Mouse (Mus musculus) midbrain, embryonic 15.5 days (tissue): ENCODE results near the gene Fscn1. TPM values are rescaled to one million over a fixed set of nuclear protein-coding genes. Genes with fewer than 3 reads are reported as not detected.

ENCODE experiments used
- ATAC-seq: fragments of 200-750 bp; cut with Nextera tagmentation; replicated peaks from 2 replicates; pipeline ENCODE4 v1.8.0; 2017; ENCODE audit warnings: moderate TSS enrichment
- H3K27ac ChIP-seq: fragments of 300-500 bp; sonication (generic); 2 replicates; pipeline ENCODE4 v1.5.1; 2015; ENCODE audit warnings: mild to moderate bottlenecking, inconsistent platforms
- H3K27me3 ChIP-seq: fragments of 300-500 bp; sonication (generic); replicated peaks from 2 replicates; pipeline ENCODE4 v1.6.1; 2015; ENCODE audit warnings: inconsistent platforms
- H3K36me3 ChIP-seq: fragments of 300-500 bp; sonication (generic); replicated peaks from 2 replicates; pipeline ENCODE4 v1.6.1; 2015; ENCODE audit warnings: inconsistent platforms
- H3K4me1 ChIP-seq: fragments of 300-500 bp; sonication (generic); 2 replicates; pipeline ENCODE4 v1.6.1; 2015; ENCODE audit warnings: inconsistent platforms
- H3K4me2 ChIP-seq: fragments of 300-500 bp; sonication (generic); 2 replicates; pipeline ENCODE4 v1.6.1; 2015; ENCODE audit warnings: inconsistent platforms, mild to moderate bottlenecking, moderate library complexity
- H3K4me3 ChIP-seq: fragments of 300-500 bp; sonication (generic); 2 replicates; pipeline ENCODE4 v1.5.1; 2015; ENCODE audit warnings: mild to moderate bottlenecking, inconsistent platforms
- H3K9ac ChIP-seq: fragments of 300-500 bp; sonication (generic); 2 replicates; pipeline ENCODE4 v1.6.1; 2015; ENCODE audit warnings: mild to moderate bottlenecking, inconsistent platforms
- H3K9me3 ChIP-seq: fragments of 300-500 bp; sonication (generic); 2 replicates; pipeline ENCODE4 v1.6.1; 2016; ENCODE audit warnings: inconsistent platforms
- WGBS: fragments of 180-500 bp; shearing (Covaris S2); methylation state at CpG from one replicate; pipeline ENCODE4 v1.1.7; 2015; ENCODE audit warnings: mixed read lengths; 5-methylcytosine and 5-hydroxymethylcytosine counted together
- polyA plus RNA-seq: library from polyadenylated mRNA; unstranded; fragments of >200 nt; fragmentation: Nextera tagmentation; extraction: Ambion mirVana; gene quantifications from 2 replicates; pipeline ENCODE4 v1.2.1, GENCODE M21; 2015

The Fscn1 gene
- polyA plus RNA-seq, 1 experiment from 2014 or later, result 507 TPM

- ATAC-seq, result no peak
- no peak overlapping the region for H3K9ac ChIP-seq
- whole genome bisulfite sequencing, result 85% methylated on average over 3 of the region's 3 CpGs
- no peaks in the 10 kb centered on the region for H3K4me1 ChIP-seq
- H3K4me2 ChIP-seq, result no peak overlapping the region
- no peaks in the 10 kb centered on the region for H3K9me3 ChIP-seq
- no peaks in the 10 kb centered on the region for H3K36me3 ChIP-seq
- H3K27ac ChIP-seq, result no peak overlapping the region
- no peak overlapping the region for H3K4me3 ChIP-seq
- H3K27me3 ChIP-seq, result no peaks in the 10 kb centered on the region
These were observed 29.0 kb downstream of the Fscn1 start for GRCm38 (mm10) chr5:142989167-142989566.

- 93% methylated on average over 2 of the region's 2 CpGs for WGBS
- no peaks in the 10 kb centered on the region for H3K36me3 ChIP-seq
These were observed 34.6 kb downstream of the Fscn1 start for GRCm38 (mm10) chr5:142994746-142995145.

DNA sequence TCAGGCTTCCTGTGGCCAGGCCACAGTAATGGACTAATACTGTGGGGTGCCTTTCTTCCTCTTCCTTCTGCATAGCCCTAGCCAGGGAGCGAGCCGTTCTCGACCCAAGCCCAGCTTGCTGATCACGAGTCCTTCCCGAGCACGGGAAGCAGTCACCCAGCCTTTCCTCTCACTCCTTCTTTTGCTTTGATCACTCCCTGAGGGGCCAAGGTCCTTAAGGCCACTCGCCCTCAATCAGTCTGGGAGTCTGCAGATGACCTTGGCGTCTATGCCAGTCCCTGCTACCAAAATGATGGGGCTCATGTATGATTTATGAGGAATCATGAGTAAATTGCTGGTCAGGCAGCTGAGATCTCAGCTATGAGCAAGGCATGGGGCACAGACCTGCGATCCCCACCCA is 37.4 kb downstream of the Fscn1 start:
- Histone ChIP-seq H3K27me3 (no peaks in the 10 kb centered on the region), H3K9ac (no peak overlapping the region), H3K36me3 (no peaks in the 10 kb centered on the region), H3K4me2 (no peak overlapping the region), H3K9me3 (no peaks in the 10 kb centered on the region), H3K4me1 (0 out of 2 replicates have a peak, but pooled peaks cover 5% of the 10 kb centered on the region), H3K4me3 (no peak overlapping the region), H3K27ac (0 out of 2 replicates have a peak overlapping the region, but pooled peaks have one; percentile 17)
- no peak for ATAC-seq
- WGBS, result 74% methylated on average over 9 of the region's 9 CpGs

More at GRCm38 (mm10) chr5:142994746-142995145, 34.6 kb downstream of the Fscn1 start:
- Histone ChIP-seq H3K9me3 (no peaks in the 10 kb centered on the region), H3K4me1 (no peaks in the 10 kb centered on the region), H3K4me2 (no peak overlapping the region), H3K27me3 (no peaks in the 10 kb centered on the region), H3K4me3 (no peak overlapping the region), H3K27ac (no peak overlapping the region), H3K9ac (no peak overlapping the region)
- no peak for ATAC-seq

GRCm38 (mm10) chr5:142998171-142998570 is 38.0 kb downstream of the Fscn1 start:
- H3K9me3 ChIP-seq, result no peaks in the 10 kb centered on the region
- no peak overlapping the region for H3K4me3 ChIP-seq
- H3K4me1 ChIP-seq, result 0 out of 2 replicates have a peak, but pooled peaks cover 5% of the 10 kb centered on the region
- ATAC-seq, result no peak
- H3K27me3 ChIP-seq, result no peaks in the 10 kb centered on the region
- no peak overlapping the region for H3K9ac ChIP-seq
- H3K4me2 ChIP-seq, result no peak overlapping the region
- WGBS, result 38% methylated on average over 2 of the region's 2 CpGs
- no peaks in the 10 kb centered on the region for H3K36me3 ChIP-seq
- H3K27ac ChIP-seq, result no peak overlapping the region

DNA sequence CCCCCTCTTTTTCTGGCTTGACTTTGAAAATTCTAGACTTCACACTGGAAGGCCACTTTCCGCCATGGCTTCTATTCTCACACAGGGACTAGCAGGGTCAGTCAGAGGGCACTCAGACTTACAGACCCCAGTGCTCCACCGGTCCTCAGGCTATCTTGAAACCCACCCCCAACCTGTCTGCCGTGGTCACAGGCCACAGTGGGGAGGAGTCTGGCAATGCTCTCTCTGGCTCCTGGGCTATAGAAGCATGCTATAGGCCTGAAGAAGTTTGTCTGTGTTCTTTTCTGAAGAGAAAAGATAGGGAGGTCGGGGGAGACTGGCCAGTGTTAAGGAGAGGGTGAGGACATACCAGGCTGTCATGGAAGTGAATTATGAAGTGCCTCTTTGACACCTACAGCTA is 39.9 kb downstream of the Fscn1 start:
- H3K9ac ChIP-seq, result no peak overlapping the region
- H3K36me3 ChIP-seq, result no peaks in the 10 kb centered on the region
- H3K4me1 ChIP-seq, result 0 out of 2 replicates have a peak, but pooled peaks cover 5% of the 10 kb centered on the region
- ATAC-seq, result no peak
- H3K4me3 ChIP-seq, result no peak overlapping the region
- H3K9me3 ChIP-seq, result no peaks in the 10 kb centered on the region
- H3K4me2 ChIP-seq, result no peak overlapping the region
- H3K27ac ChIP-seq, result peak overlapping the region; percentile 77; the same call in 1 of the 2 replicates
- WGBS, result 68% methylated on average over 4 of the region's 4 CpGs
- H3K27me3 ChIP-seq, result no peaks in the 10 kb centered on the region

DNA sequence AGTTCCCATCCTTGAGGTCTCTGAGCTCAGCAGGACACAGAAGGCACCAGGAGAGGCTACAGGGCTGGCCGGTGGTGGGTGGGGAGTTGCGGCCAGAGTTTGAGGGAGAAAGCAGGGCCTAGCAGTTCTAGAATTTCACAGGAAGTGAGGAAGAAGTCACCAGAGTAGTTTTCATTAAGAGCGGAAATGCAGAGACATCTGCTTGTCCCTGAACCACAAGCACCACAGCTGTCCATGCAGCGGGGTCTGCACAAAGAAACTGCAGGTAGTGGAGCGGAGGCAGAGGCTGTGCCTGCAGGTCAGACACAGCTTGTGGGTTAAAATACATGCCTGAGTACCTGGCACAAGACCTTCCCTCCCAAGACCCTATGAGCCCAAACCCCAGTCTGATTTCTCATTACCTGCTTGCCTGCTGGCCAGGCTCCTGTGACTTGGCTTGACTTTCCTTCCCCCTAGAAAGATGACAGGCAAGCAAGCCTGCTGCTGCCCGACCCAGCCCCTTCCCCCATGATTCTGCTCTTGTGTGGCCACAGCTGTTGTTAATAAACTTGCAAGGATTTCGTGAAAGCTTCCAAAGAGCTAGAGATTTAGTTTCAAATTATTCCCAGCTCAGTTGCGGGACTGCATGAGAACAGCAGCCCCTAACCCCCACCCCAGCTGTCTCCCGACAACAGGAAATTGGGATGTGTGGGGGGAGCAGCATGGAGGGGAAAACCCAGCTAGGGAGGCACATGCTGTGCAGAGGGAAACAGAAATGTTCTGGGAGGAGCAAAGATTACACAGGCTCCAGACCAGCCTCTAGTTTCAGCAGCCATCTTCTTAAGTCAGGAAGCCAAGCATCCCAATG is 40.7 kb downstream of the Fscn1 start:
- Histone ChIP-seq H3K4me2 (no peak overlapping the region), H3K36me3 (no peaks in the 10 kb centered on the region), H3K27me3 (no peaks in the 10 kb centered on the region), H3K9me3 (no peaks in the 10 kb centered on the region), H3K27ac (peak overlapping the region; percentile 77), H3K4me3 (no peak overlapping the region), H3K9ac (no peak overlapping the region), H3K4me1 (0 out of 2 replicates have a peak, but pooled peaks cover 5% of the 10 kb centered on the region)
- ATAC-seq, result no peak; the same call in 1 of the 2 replicates
- WGBS, result 56% methylated on average over 9 of the region's 9 CpGs

GRCm38 (mm10) chr5:143009383-143009782 is 49.2 kb downstream of the Fscn1 start:
- H3K9ac ChIP-seq, result no peak overlapping the region
- WGBS, result 61% methylated on average over 11 of the region's 11 CpGs
- peaks cover 18% of the 10 kb centered on the region; the same call in 1 of the 2 replicates for H3K36me3 ChIP-seq
- H3K4me2 ChIP-seq, result no peak overlapping the region
- H3K4me3 ChIP-seq, result no peak overlapping the region
- H3K27me3 ChIP-seq, result no peaks in the 10 kb centered on the region
- H3K27ac ChIP-seq, result peak overlapping the region; percentile 53; the same call in 1 of the 2 replicates
- H3K4me1 ChIP-seq, result 0 out of 2 replicates have a peak, but pooled peaks cover 5% of the 10 kb centered on the region
- H3K9me3 ChIP-seq, result no peaks in the 10 kb centered on the region
- no peak for ATAC-seq

DNA sequence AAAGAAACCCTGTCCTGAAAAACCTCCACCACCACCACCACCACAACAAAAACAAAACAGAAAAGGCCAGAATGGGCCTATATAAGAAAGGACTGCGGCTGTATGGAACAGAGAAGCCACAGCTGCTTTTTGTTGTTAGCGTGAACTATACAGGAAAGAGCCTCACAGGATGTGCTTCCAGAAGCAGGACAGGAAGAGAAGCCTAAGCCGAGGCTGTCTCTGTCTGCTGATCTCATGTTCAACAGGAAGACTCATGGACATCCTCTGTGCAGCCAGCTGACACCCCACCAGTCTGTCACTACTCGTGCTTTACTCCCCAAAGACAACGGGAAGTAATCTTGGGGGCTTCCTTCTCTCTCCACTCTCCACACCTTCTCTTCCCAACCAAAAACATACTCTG is 57.3 kb downstream of the Fscn1 start:
- ATAC-seq, result no peak
- no peaks in the 10 kb centered on the region for H3K9me3 ChIP-seq
- H3K27me3 ChIP-seq, result no peaks in the 10 kb centered on the region
- H3K4me2 ChIP-seq, result no peak overlapping the region
- H3K4me3 ChIP-seq, result no peak overlapping the region
- no peaks in the 10 kb centered on the region for H3K4me1 ChIP-seq
- WGBS, result 90% methylated on average over 5 of the region's 5 CpGs
- H3K27ac ChIP-seq, result no peak overlapping the region
- no peak overlapping the region for H3K9ac ChIP-seq
- peaks cover 19% of the 10 kb centered on the region; the same call in 1 of the 2 replicates for H3K36me3 ChIP-seq

Other genes with a start within 250 kb of the Fscn1 start
- gene Tnrc18, start 142.7 kb upstream of the Fscn1 start, polyA plus RNA-seq, result 36.3 and 38.6 TPM in 2 replicates
- 41.6 and 43.0 TPM in 2 replicates for gene Fbxl18, start 64.9 kb upstream of the Fscn1 start, polyA plus RNA-seq
- 13,428 and 14,272 TPM in 2 replicates for gene Actb, start 53.6 kb upstream of the Fscn1 start, polyA plus RNA-seq
- 30.6 and 33.6 TPM in 2 replicates for gene Rnf216, start 152.7 kb downstream of the Fscn1 start, polyA plus RNA-seq
- gene Olfr718-ps1, start 187.2 kb downstream of the Fscn1 start, polyA plus RNA-seq, result 0.04 TPM in 1 of 2 replicates, not detected in the other
- 14.9 and 16.1 TPM in 2 replicates for gene Rbak, start 220.4 kb downstream of the Fscn1 start, polyA plus RNA-seq
- not detected in 2 replicates for gene Spdye4b, start 220.7 kb downstream of the Fscn1 start, polyA plus RNA-seq